25 mouse cellular contexts compared by ENCODE assay signal in the genomic region with DNA sequence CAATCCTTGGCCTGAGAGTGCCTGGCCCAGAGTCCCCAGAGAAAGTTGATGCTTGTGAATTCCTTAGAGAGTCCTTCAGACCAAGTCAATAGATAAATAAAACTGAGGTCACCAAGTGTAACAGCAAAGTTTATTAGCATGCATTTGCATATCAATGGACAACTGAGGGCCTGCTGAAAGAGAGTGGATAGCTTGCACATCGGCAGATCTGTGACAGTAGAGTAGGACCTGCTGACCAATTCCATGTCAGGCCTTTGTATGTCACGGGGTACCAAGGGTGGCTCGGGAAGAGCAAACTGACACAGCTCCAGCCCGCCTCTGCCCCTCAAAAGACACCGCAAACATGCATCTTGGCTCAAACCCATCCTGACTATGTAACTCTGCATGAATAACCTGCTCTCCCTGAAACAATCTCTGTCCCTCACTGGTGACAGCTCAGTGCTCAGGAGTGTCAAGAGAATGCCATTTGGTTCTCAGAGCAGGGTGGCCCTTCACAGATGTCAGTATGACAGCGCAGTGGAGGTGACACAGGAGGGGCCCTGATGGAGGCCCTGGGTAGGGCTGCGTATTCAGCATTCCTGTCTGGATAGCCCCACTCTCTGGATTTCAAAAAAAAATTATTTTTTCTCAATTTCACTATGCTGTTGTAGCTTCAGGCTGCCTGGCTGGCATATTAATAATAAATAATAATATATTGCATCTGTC.
A peak's percentile ranks its signal among the peaks of the same experiment; 100 is the strongest.
DNase-seq lines count a peak whose midpoint lies in the region; ATAC-seq and TF ChIP-seq lines count a peak whose summit lies in the region.
"Had no signal": no experiment of that assay in that cellular context is flagged by ENCODE, and none has a peak within 500 bp of the region (broad histone marks: within the 10 kb centered on the region; RNA-seq: fewer than 3 reads in every experiment).

No protein-coding gene starts in this region.

- H3K4me2 ChIP-seq in forebrain, postnatal 0 days (ENCODE audit: low read depth): no peak overlapping the region
- no peak overlapping the region for H3K4me2 ChIP-seq in hindbrain, embryonic 12.5 days (replicated peaks)
- H3K4me2 ChIP-seq in hindbrain, embryonic 14.5 days (replicated peaks): no peak overlapping the region
- H3K4me2 ChIP-seq in forebrain, embryonic 13.5 days: no peak overlapping the region; the same call in 1 of the 2 replicates
- H3K4me2 ChIP-seq: heart, embryonic 12.5 days; liver, embryonic 12.5 days; midbrain, embryonic 12.5 days; neural tube, embryonic 13.5 days had no signal

- H3K4me1 ChIP-seq in forebrain, embryonic 10.5 days: peaks cover 30% of the 10 kb centered on the region
- no peaks in the 10 kb centered on the region for H3K4me1 ChIP-seq in forebrain, postnatal 0 days (ENCODE audit: insufficient read depth)
- H3K4me1 ChIP-seq in hindbrain, embryonic 12.5 days: peaks cover 25% of the 10 kb centered on the region
- 0 out of 2 replicates have a peak, but pooled peaks cover 6% of the 10 kb centered on the region for H3K4me1 ChIP-seq in hindbrain, embryonic 14.5 days (replicated peaks; ENCODE audit: control insufficient read depth, insufficient read depth, low read length)
- H3K4me1 ChIP-seq in ES-Bruce4 (ENCODE audit: control insufficient read depth, insufficient read depth, low read length): peaks cover 2% of the 10 kb centered on the region
- H3K4me1 ChIP-seq in forebrain, embryonic 13.5 days: peaks cover 23% of the 10 kb centered on the region
- H3K4me1 ChIP-seq: liver, embryonic 12.5 days had no signal

- H3K9me3 ChIP-seq in forebrain, embryonic 10.5 days: no peaks in the 10 kb centered on the region; the same call in 1 of the 2 replicates
- no peaks in the 10 kb centered on the region for H3K9me3 ChIP-seq in forebrain, postnatal 0 days (ENCODE audit: low read length)
- H3K9me3 ChIP-seq in hindbrain, embryonic 12.5 days (replicated peaks): no peaks in the 10 kb centered on the region
- no peaks in the 10 kb centered on the region for H3K9me3 ChIP-seq in hindbrain, embryonic 14.5 days (ENCODE audit: control insufficient read depth, low read length)
- H3K9me3 ChIP-seq in ES-Bruce4 (replicated peaks; ENCODE audit: control insufficient read depth, insufficient read depth, low read length, poor library complexity, severe bottlenecking): no peaks in the 10 kb centered on the region
- H3K9me3 ChIP-seq in forebrain, embryonic 13.5 days (replicated peaks): no peaks in the 10 kb centered on the region
- H3K9me3 ChIP-seq: heart, embryonic 12.5 days; liver, embryonic 12.5 days; midbrain, embryonic 12.5 days; neural tube, embryonic 13.5 days had no signal

- TF ChIP-seq POLR2A in ES-Bruce4 (IDR thresholded peaks at IDR 0.05; ENCODE audit: insufficient read depth, low read length): no peak

- 78% methylated on average over 7 of the region's 7 CpGs for WGBS in forebrain, embryonic 10.5 days
- 35% methylated on average over 7 of the region's 7 CpGs for WGBS in forebrain, postnatal 0 days
- WGBS in hindbrain, embryonic 12.5 days: 34% methylated on average over 7 of the region's 7 CpGs
- WGBS in hindbrain, embryonic 14.5 days: 30% methylated on average over 7 of the region's 7 CpGs
- WGBS in forebrain, embryonic 13.5 days: 41% methylated on average over 7 of the region's 7 CpGs

- no peak overlapping the region for H3K9ac ChIP-seq in forebrain, postnatal 0 days
- no peak overlapping the region for H3K9ac ChIP-seq in hindbrain, embryonic 12.5 days
- no peak overlapping the region for H3K9ac ChIP-seq in hindbrain, embryonic 14.5 days
- no peak overlapping the region for H3K9ac ChIP-seq in ES-Bruce4 (ENCODE audit: low read depth, poor library complexity, severe bottlenecking)
- H3K9ac ChIP-seq in forebrain, embryonic 13.5 days: no peak overlapping the region
- H3K9ac ChIP-seq: heart, embryonic 12.5 days; liver, embryonic 12.5 days; liver, postnatal 0 days; midbrain, embryonic 12.5 days; neural tube, embryonic 13.5 days had no signal

- DNase-seq in forebrain, embryonic 10.5 days (ENCODE audit: extremely low spot score, low spot score): no peak
- no peak for DNase-seq in forebrain, postnatal 0 days
- DNase-seq in hindbrain, embryonic 14.5 days (ENCODE audit: low spot score): no peak
- DNase-seq in thymus, postnatal 14 days: no peak
- DNase-seq: adrenal gland, adult 2 months; adrenal gland, postnatal 36 days; cerebellum, postnatal 14 days; gastrocnemius, adult 2 months; gastrocnemius, postnatal 36 days; heart, adult 2 months; kidney, adult 18-20 months; kidney, postnatal 4 days; left cerebral cortex, postnatal 4 days; liver, postnatal 0 days; lung, postnatal 36 days; thymus, adult 2 months; thymus, postnatal 4 days had no signal

- H3K27ac ChIP-seq in forebrain, embryonic 10.5 days: peak overlapping the region; percentile 46; the same call in 1 of the 2 replicates
- H3K27ac ChIP-seq in forebrain, postnatal 0 days (ENCODE audit: low read depth, low read length): no peak overlapping the region
- H3K27ac ChIP-seq in hindbrain, embryonic 12.5 days: no peak overlapping the region
- H3K27ac ChIP-seq in hindbrain, embryonic 14.5 days: no peak overlapping the region
- H3K27ac ChIP-seq in ES-Bruce4 (ENCODE audit: insufficient read depth, low read length): no peak overlapping the region
- peak overlapping the region; percentile 31; the same call in 1 of the 2 replicates for H3K27ac ChIP-seq in forebrain, embryonic 13.5 days
- H3K27ac ChIP-seq: gastrocnemius, adult 2 months; heart, adult 2 months; liver, embryonic 12.5 days; midbrain, embryonic 12.5 days; neural tube, embryonic 13.5 days had no signal

- no peak for ATAC-seq in forebrain, postnatal 0 days
- peak; percentile 41 for ATAC-seq in hindbrain, embryonic 12.5 days (ENCODE audit: low FRiP score)
- no peak for ATAC-seq in hindbrain, embryonic 14.5 days (ENCODE audit: low FRiP score)
- no peak for ATAC-seq in forebrain, embryonic 13.5 days
- ATAC-seq: activated CD4-positive, CD25-positive, alpha-beta regulatory T cell, adult 4 months; liver, embryonic 12.5 days; liver, postnatal 0 days had no signal

- no peaks in the 10 kb centered on the region for H3K36me3 ChIP-seq in forebrain, embryonic 10.5 days (replicated peaks)
- H3K36me3 ChIP-seq in forebrain, postnatal 0 days (ENCODE audit: insufficient read depth): no peaks in the 10 kb centered on the region
- H3K36me3 ChIP-seq in hindbrain, embryonic 12.5 days: no peaks in the 10 kb centered on the region
- H3K36me3 ChIP-seq in hindbrain, embryonic 14.5 days (replicated peaks; ENCODE audit: control insufficient read depth, insufficient read depth): no peaks in the 10 kb centered on the region
- H3K36me3 ChIP-seq in ES-Bruce4 (ENCODE audit: control insufficient read depth, insufficient read depth, low read length, poor library complexity, severe bottlenecking): no peaks in the 10 kb centered on the region
- H3K36me3 ChIP-seq in forebrain, embryonic 13.5 days (ENCODE audit: poor library complexity, severe bottlenecking): no peaks in the 10 kb centered on the region
- H3K36me3 ChIP-seq: heart, embryonic 12.5 days; liver, embryonic 12.5 days; midbrain, embryonic 12.5 days; neural tube, embryonic 13.5 days had no signal

- TF ChIP-seq CTCF in forebrain, postnatal 0 days (IDR thresholded peaks at IDR 0.05; ENCODE audit: low read depth): no peak
- TF ChIP-seq CTCF in ES-Bruce4 (IDR thresholded peaks at IDR 0.05; ENCODE audit: low read depth, low read length): no peak

- H3K27me3 ChIP-seq in forebrain, embryonic 10.5 days (ENCODE audit: poor library complexity, severe bottlenecking): peaks cover 9% of the 10 kb centered on the region; the same call in 1 of the 2 replicates
- H3K27me3 ChIP-seq in forebrain, postnatal 0 days (ENCODE audit: insufficient read depth, low read length): no peaks in the 10 kb centered on the region
- H3K27me3 ChIP-seq in hindbrain, embryonic 12.5 days: peaks cover 6% of the 10 kb centered on the region; the same call in 1 of the 2 replicates
- no peaks in the 10 kb centered on the region for H3K27me3 ChIP-seq in hindbrain, embryonic 14.5 days (ENCODE audit: control insufficient read depth, insufficient read depth, low read length)
- H3K27me3 ChIP-seq in ES-Bruce4 (ENCODE audit: control insufficient read depth, insufficient read depth, low read length, poor library complexity, severe bottlenecking): no peaks in the 10 kb centered on the region
- H3K27me3 ChIP-seq in forebrain, embryonic 13.5 days: peaks cover 12% of the 10 kb centered on the region; the same call in 1 of the 2 replicates
- H3K27me3 ChIP-seq: liver, embryonic 12.5 days; midbrain, embryonic 12.5 days had no signal

- 0 out of 2 replicates have a peak, but pooled peaks have one; percentile 52 for TF ChIP-seq EP300 in ES-Bruce4 (IDR thresholded peaks at IDR 0.05; ENCODE audit: insufficient read depth, low read depth, low read length)

- no peak overlapping the region for H3K4me3 ChIP-seq in forebrain, embryonic 10.5 days
- H3K4me3 ChIP-seq in forebrain, postnatal 0 days (ENCODE audit: low read depth, low read length): no peak overlapping the region
- H3K4me3 ChIP-seq in hindbrain, embryonic 12.5 days: no peak overlapping the region
- H3K4me3 ChIP-seq in hindbrain, embryonic 14.5 days (replicated peaks; ENCODE audit: low read length): no peak overlapping the region
- no peak overlapping the region for H3K4me3 ChIP-seq in ES-Bruce4 (ENCODE audit: low read depth, low read length)
- no peak overlapping the region for H3K4me3 ChIP-seq in forebrain, embryonic 13.5 days
- H3K4me3 ChIP-seq: gastrocnemius, adult 2 months; heart, adult 2 months; heart, embryonic 12.5 days; liver, embryonic 12.5 days; midbrain, embryonic 12.5 days; neural tube, embryonic 13.5 days had no signal

Comparison
In these comparisons a context has a peak if more than half of its experiments do, and no peak if none do; other contexts are left out.
1. H3K27ac ChIP-seq: peak in forebrain, embryonic 10.5 days (single experiment) and forebrain, embryonic 13.5 days (single experiment); none in forebrain, postnatal 0 days (single experiment), hindbrain, embryonic 12.5 days (single experiment), hindbrain, embryonic 14.5 days (single experiment) and ES-Bruce4 (single experiment).